Mouse (Mus musculus) liver, embryonic 16.5 days (tissue): ENCODE measurements around the gene Ric1. TPM values are rescaled to one million over a fixed set of nuclear protein-coding genes. Genes with fewer than 3 reads are reported as not detected.

ENCODE experiments used
- ATAC-seq: fragments of 200-750 bp; cut with Nextera tagmentation; 2 replicates; pipeline ENCODE4 v1.8.0; 2017; ENCODE audit warnings: low read depth, mild to moderate bottlenecking, moderate number of reproducible peaks, moderate library complexity
- H3K27ac ChIP-seq: fragments of 300-500 bp; sonication (generic); 2 replicates; pipeline ENCODE4 v1.5.1; 2014; ENCODE audit warnings: mild to moderate bottlenecking, low read length
- H3K27me3 ChIP-seq: fragments of 300-500 bp; sonication (generic); 2 replicates; pipeline ENCODE4 v1.6.1; 2014; ENCODE audit warnings: low read depth, low read length, mixed read lengths; ENCODE audit not compliant: control insufficient read depth, insufficient read depth
- H3K36me3 ChIP-seq: fragments of 300-500 bp; sonication (generic); 2 replicates; pipeline ENCODE4 v1.6.1; 2014; ENCODE audit warnings: mild to moderate bottlenecking; ENCODE audit not compliant: control insufficient read depth, insufficient read depth
- H3K4me1 ChIP-seq: fragments of 300-500 bp; sonication (generic); 2 replicates; pipeline ENCODE4 v1.6.1; 2014; ENCODE audit warnings: low read depth, low read length, mixed read lengths; ENCODE audit not compliant: control insufficient read depth
- H3K4me2 ChIP-seq: fragments of 300-500 bp; sonication (generic); 2 replicates; pipeline ENCODE4 v1.6.1; 2014; ENCODE audit warnings: low read depth, low read length, mixed read lengths
- H3K4me3 ChIP-seq: fragments of 300-500 bp; sonication (generic); 2 replicates; pipeline ENCODE4 v1.5.1; 2014; ENCODE audit warnings: low read depth, mild to moderate bottlenecking, low read length
- H3K9ac ChIP-seq: fragments of 300-500 bp; sonication (generic); 2 replicates; pipeline ENCODE4 v1.6.1; 2014; ENCODE audit warnings: low read depth, low read length
- H3K9me3 ChIP-seq: fragments of 300-500 bp; sonication (generic); replicated peaks from 2 replicates; pipeline ENCODE4 v1.6.1; 2016; ENCODE audit warnings: low read length; ENCODE audit not compliant: control insufficient read depth
- WGBS: fragments of 180-500 bp; shearing (Covaris S2); extraction: QIAGEN DNeasy Blood & Tissue Kit; methylation state at CpG from one replicate; pipeline ENCODE4 v1.1.7; 2014; ENCODE audit not compliant: insufficient replicate concordance; 5-methylcytosine and 5-hydroxymethylcytosine counted together
- polyA plus RNA-seq: library from polyadenylated mRNA; unstranded; fragments of >200 nt; fragmentation: Nextera tagmentation; extraction: Ambion mirVana; gene quantifications from 2 replicates; pipeline ENCODE4 v1.2.1, GENCODE M21; 2015

The Ric1 gene
- polyA plus RNA-seq, 1 experiment from 2014 or later, result 3.6 TPM

DNA sequence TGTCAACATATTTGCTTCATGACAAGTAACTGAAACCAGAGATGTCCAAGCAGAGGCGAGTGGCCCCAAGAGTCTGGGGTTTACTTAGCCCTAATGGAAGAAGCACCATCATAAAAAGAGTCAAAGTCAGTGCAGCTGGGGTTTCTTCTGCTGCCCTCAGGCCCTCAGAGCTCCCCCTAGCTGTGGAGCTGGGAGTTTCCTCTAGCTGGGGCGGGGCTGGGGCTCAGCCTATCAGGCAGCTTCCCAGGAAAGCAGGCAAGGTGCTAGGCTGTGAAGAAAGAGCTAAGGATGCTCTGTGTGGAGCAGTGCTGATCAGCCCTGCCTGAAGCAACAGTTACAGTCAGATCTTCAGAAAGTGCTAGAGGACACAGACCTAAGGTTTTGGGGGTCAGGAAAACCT lies 74.9 kb downstream of the Ric1 start:
- H3K4me1 ChIP-seq, result no peaks in the 10 kb centered on the region
- no peaks in the 10 kb centered on the region for H3K9me3 ChIP-seq
- no peak overlapping the region for H3K4me3 ChIP-seq
- 0 out of 2 replicates have a peak, but pooled peaks cover 6% of the 10 kb centered on the region for H3K36me3 ChIP-seq
- H3K9ac ChIP-seq, result no peak overlapping the region
- no peak overlapping the region for H3K27ac ChIP-seq
- H3K4me2 ChIP-seq, result no peak overlapping the region
- ATAC-seq, result peak; percentile 69
- 89% methylated on average over 2 of the region's 2 CpGs for WGBS
- H3K27me3 ChIP-seq, result no peaks in the 10 kb centered on the region

DNA sequence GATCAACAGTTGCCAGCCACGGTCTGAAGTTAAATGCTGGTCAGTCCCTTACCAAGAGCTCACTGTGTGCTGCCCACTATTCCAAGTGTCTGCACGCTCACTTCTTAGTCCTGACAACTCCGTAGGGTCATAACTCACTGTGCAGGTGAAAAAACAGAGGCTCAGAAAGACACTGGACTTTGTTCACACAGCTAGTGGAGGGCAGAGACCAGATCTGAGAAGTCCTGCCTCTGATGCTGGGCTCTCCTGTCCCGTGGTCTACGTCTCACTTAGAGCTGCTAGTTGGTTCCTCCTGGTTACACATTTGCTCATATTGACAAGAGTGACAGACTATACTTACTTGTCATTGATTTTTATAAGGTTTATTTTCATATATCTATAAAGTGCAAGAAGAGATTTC lies 76.9 kb downstream of the Ric1 start:
- Histone ChIP-seq H3K9ac (no peak overlapping the region), H3K36me3 (peaks cover 12% of the 10 kb centered on the region; the same call in 1 of the 2 replicates), H3K4me1 (no peaks in the 10 kb centered on the region), H3K4me2 (no peak overlapping the region), H3K27ac (no peak overlapping the region), H3K4me3 (no peak overlapping the region), H3K9me3 (no peaks in the 10 kb centered on the region), H3K27me3 (no peaks in the 10 kb centered on the region)
- WGBS, result 72% methylated on average over 5 of the region's 5 CpGs
- ATAC-seq, result no peak

DNA sequence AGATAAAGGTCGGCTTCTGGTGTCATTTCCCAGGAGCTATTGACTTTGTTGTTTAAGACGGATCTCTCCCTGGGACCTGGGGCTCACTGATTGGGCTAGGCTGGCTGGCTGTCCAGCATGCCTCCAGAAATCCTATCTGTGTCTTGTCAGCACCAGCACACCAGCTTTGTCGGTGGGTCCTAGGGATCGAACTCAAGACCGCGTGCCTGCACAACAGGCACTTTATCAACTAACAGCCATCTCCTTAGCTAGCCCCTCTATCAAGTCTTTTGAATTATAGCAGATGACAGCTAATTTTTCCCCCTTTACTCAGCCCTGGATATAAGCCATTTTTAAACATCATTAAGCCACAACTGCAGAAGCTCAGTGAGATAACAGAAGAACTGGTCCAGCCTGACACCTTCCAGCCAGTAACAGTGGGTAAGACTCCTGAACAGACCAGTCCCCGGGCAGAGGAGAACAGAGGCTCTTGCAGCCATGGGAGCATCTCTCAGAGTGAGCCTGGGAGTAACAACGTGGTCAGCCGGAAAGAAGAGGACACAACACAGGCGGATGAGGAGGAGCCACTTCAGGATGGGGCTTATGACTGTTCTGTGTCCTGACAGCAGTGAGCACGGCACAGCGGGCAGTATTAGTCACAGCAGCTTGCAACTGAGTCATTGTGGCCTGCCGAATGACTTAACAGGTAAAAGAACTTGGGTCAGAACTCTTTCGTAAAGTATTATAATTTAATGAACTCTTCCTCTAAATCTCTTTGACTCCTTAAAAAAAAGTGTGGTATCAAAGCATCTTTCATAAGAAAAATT lies 81.7 kb downstream of the Ric1 start:
- WGBS, result 66% methylated on average over 14 of the region's 14 CpGs
- Histone ChIP-seq H3K27ac (no peak overlapping the region), H3K27me3 (no peaks in the 10 kb centered on the region), H3K36me3 (peaks cover 10% of the 10 kb centered on the region; the same call in 1 of the 2 replicates), H3K4me2 (no peak overlapping the region), H3K9me3 (no peaks in the 10 kb centered on the region), H3K4me3 (no peak overlapping the region), H3K4me1 (no peaks in the 10 kb centered on the region; the same call in 1 of the 2 replicates), H3K9ac (no peak overlapping the region)
- ATAC-seq, result no peak

DNA sequence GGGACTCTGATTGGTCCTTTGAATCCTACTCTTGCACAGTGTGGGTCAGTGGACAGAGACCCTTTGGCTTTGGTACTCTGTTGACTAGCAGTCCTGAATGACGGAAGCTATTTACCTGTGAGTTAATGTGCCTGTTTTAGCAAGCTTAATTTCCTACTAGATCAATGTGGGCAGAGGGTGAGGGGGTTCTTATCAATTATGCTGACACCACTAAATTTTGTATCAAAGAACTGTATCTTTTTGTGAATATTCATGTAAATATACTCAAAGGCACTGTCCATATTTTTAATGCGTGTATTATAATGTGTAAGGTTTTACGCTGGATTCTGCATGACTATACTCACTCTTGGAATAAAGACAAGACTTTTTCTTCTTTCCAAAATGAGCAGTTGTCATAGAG lies 82.6 kb downstream of the Ric1 start:
- no peaks in the 10 kb centered on the region for H3K27me3 ChIP-seq
- H3K4me1 ChIP-seq, result no peaks in the 10 kb centered on the region; the same call in none of the 2 replicates
- H3K4me2 ChIP-seq, result no peak overlapping the region
- H3K9me3 ChIP-seq, result no peaks in the 10 kb centered on the region
- WGBS, result 86% methylated on average over 3 of the region's 3 CpGs
- no peak overlapping the region for H3K27ac ChIP-seq
- H3K9ac ChIP-seq, result no peak overlapping the region
- H3K36me3 ChIP-seq, result peaks cover 10% of the 10 kb centered on the region; the same call in 1 of the 2 replicates
- H3K4me3 ChIP-seq, result no peak overlapping the region
- no peak for ATAC-seq

DNA sequence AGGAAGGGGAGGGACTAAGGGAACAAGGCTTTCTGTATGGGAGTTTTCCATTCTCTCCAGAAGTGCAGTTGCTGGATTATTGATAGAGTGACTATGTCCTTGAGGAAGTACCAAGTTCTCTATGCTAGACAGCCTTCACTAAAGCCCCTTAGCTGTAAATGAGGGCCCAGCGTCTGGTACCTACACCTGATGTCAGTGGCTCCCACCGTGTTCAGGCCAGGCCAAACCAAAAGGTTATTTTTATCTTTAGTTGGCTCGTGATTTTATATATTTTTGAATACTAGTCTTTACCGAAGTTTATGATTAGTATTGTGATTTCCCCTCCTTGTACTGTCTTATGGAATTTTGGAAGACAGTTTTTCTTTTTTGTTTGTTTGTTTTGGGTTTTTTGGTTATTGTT lies 85.4 kb downstream of the Ric1 start:
- no peak overlapping the region for H3K9ac ChIP-seq
- no peaks in the 10 kb centered on the region for H3K9me3 ChIP-seq
- peaks cover 15% of the 10 kb centered on the region for H3K4me1 ChIP-seq
- ATAC-seq, result no peak
- 72% methylated on average over 4 of the region's 4 CpGs for WGBS
- no peak overlapping the region for H3K4me3 ChIP-seq
- H3K4me2 ChIP-seq, result no peak overlapping the region
- peaks cover 12% of the 10 kb centered on the region for H3K36me3 ChIP-seq
- peak overlapping the region; percentile 43; the same call in 1 of the 2 replicates for H3K27ac ChIP-seq
- no peaks in the 10 kb centered on the region for H3K27me3 ChIP-seq

DNA sequence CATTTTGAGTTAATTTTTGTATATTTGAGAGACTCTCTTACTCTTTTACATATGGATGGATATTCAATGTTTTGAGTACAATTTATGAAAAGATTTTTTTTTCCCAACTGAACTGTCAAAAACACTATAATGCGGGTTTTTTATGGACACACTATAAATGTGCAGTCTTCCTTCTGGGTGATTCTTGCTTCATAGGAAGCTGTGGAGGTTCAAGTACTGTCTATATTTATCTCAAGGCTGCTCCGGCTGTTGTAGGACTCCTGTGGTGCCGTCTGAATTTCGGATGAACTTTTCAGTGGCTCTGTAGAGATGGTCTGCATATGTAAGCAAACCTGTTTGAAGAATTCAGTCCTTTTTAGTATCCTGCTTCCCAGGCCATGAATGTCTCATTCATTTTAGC lies 86.1 kb downstream of the Ric1 start:
- ATAC-seq, result no peak
- no peak overlapping the region for H3K4me3 ChIP-seq
- peaks cover 15% of the 10 kb centered on the region for H3K36me3 ChIP-seq
- H3K4me2 ChIP-seq, result no peak overlapping the region
- H3K4me1 ChIP-seq, result peaks cover 15% of the 10 kb centered on the region
- no peaks in the 10 kb centered on the region for H3K27me3 ChIP-seq
- 68% methylated on average over 4 of the region's 4 CpGs for WGBS
- H3K9ac ChIP-seq, result no peak overlapping the region
- no peaks in the 10 kb centered on the region for H3K9me3 ChIP-seq
- no peak overlapping the region for H3K27ac ChIP-seq

DNA sequence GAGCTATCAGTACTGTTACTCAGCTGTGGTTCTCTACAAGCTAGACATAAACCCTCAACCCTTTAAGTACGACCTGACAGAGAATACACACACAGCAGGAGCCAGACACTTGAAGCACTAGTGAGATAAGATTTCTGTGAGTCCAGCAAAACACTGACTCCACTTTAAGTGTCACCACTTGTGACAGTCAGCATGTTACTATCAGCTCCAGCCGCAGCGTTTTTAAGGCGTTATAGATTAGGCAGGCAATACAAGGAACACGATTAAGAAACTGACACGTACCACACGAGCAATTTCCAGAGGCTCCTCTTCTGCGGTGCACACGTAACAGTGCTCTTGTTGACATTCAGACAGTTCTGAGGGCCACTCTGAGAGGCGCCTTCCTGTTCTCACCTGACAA lies 88.8 kb downstream of the Ric1 start:
- Histone ChIP-seq H3K9me3 (no peaks in the 10 kb centered on the region), H3K4me2 (no peak overlapping the region)
- WGBS, result 58% methylated on average over 10 of the region's 10 CpGs

DNA sequence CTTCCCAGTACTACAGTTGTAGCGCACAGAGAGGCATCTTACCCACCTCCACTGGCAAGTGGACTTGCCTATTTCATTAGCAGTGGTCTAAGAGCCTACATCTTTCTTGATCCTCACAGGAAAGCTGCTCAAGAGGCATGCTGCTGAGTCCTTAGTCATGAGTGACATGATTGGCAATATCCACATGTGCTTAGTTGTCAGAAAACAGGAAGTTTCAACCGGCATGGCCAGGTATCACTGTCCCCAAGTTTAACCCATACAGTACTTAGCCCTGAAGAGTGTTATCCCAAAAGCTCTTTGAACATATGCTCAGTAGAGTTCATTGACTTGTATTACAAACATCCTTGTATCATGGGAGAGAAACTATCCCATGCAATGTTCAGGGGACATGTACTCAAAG lies 90.0 kb downstream of the Ric1 start:
- Histone ChIP-seq H3K27me3 (no peaks in the 10 kb centered on the region), H3K9me3 (no peaks in the 10 kb centered on the region), H3K4me1 (peaks cover 15% of the 10 kb centered on the region), H3K27ac (no peak overlapping the region; the same call in 1 of the 2 replicates), H3K9ac (no peak overlapping the region), H3K4me2 (no peak overlapping the region), H3K36me3 (peaks cover 31% of the 10 kb centered on the region), H3K4me3 (no peak overlapping the region)
- 65% methylated on average over 2 of the region's 2 CpGs for WGBS
- no peak for ATAC-seq

More for the DNA sequence above, 88.8 kb downstream of the Ric1 start:
- peak; percentile 94 for ATAC-seq
- no peak overlapping the region for H3K4me3 ChIP-seq
- H3K27me3 ChIP-seq, result no peaks in the 10 kb centered on the region
- H3K4me1 ChIP-seq, result peaks cover 15% of the 10 kb centered on the region
- H3K9ac ChIP-seq, result no peak overlapping the region
- peak overlapping the region; percentile 82 for H3K27ac ChIP-seq
- H3K36me3 ChIP-seq, result peaks cover 27% of the 10 kb centered on the region

DNA sequence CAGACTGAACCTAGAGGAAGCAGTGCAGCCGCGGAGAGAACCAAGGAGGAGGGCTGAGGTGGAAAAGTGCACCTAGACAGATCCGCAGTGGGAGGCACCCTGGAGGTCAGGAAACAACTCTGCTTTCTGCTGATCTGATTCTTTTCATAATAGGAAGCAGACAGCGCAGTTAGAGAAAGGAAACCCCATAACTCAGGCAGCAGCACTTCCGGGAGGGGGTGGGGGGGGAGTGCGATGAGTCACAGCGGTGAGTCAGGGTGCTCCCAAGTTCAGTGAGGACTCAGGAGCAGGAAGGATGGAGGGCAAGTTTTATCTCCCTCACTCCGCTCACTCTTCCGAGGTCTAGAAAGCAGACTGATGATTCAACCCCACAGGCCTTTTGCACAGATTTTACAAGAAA lies 119.0 kb downstream of the Ric1 start:
- no peak overlapping the region for H3K9ac ChIP-seq
- H3K27ac ChIP-seq, result no peak overlapping the region
- ATAC-seq, result peak; percentile 53; the same call in 1 of the 2 replicates
- H3K4me3 ChIP-seq, result no peak overlapping the region
- no peaks in the 10 kb centered on the region for H3K27me3 ChIP-seq
- no peaks in the 10 kb centered on the region; the same call in 1 of the 2 replicates for H3K9me3 ChIP-seq
- H3K4me2 ChIP-seq, result no peak overlapping the region
- peaks cover 6% of the 10 kb centered on the region for H3K4me1 ChIP-seq
- WGBS, result 27% methylated on average over 9 of the region's 9 CpGs
- peaks cover 20% of the 10 kb centered on the region for H3K36me3 ChIP-seq
